Mouse (Mus musculus) gastrocnemius, postnatal 25 days (tissue): ENCODE data around the gene Gm12166. TPM values are rescaled to one million over a fixed set of nuclear protein-coding genes. Genes with fewer than 3 reads are reported as not detected.

Experiments used
- DNase-seq: peaks from one replicate; pipeline ENCODE4 v3.0.0; 2022
- total RNA-seq, 2 experiments: library from RNA; stranded (reverse); gene quantifications; 1 replicate in 1 of 2; 2 replicates in 1 of 2; pipeline ENCODE4 v1.2.3; 2021

Gene Gm12166
- total RNA-seq, 2 experiments from 2014 or later, result 0.51 to 1.2 TPM

DNA sequence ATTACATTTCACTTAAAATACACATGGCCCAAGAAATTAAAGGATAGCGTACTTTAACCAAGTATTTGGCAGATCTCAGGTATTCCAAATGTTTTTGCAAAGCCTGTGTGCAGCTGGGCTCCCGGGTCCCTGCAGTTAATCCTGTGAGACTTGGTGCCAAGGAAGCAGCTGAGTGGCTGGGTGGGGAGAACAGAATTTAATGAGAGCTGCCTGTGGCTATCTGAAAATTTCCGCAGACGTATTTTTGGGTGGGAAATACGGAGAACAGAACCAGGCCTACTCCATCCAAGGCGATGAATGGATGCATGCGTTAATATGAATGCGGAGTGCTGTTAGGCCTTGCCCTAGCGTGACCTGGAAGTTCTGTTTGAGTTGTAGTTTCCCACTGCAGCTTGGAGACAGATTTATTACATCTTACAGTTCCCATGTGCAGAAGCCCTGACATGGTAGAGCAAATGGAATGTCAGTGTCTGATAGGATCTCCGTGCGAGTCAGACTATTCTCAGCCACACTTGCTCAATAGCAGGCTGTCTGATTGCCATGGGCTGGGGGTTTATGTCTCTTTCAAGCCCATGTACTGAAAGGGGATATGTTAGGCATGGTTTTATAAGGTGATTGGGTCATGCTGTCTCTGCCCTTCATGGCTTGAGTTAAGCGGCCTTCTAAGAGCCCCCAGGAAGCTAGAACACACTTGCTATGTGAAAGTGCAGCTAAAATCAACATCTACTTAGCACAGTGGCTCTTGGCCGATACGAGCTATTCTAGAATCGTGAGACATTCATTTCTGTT lies 21.1 kb upstream of the Gm12166 start:
- no peak for DNase-seq

DNA sequence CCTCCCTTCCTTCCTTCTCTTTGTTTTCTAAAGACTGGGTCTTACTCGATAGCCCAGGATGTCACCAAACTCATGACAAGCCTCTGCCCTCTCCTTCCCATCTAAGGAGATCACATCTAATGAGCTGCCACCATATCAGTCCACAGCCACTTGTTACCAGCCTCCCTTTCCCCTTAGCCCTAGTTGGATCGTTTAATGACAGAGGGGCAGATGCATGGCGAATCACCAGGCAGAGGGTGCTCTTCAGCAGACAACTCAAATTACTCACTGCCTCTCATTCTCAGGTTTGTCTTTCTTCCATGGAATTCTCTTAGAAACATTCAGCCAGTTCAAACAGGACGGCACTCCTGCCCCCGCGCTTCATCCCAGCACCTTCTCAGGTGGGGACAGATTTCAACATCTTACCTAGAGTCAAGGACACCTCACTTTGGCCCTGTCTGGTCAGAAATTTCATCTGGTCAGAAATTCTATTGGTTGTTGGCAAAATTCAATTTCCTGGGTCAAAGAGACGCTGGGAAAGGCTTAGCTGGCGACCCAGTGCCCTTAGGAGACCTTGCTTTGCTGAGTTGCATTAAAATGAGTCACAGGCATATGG lies 20.4 kb upstream of the Gm12166 start:
- no peak for DNase-seq

DNA sequence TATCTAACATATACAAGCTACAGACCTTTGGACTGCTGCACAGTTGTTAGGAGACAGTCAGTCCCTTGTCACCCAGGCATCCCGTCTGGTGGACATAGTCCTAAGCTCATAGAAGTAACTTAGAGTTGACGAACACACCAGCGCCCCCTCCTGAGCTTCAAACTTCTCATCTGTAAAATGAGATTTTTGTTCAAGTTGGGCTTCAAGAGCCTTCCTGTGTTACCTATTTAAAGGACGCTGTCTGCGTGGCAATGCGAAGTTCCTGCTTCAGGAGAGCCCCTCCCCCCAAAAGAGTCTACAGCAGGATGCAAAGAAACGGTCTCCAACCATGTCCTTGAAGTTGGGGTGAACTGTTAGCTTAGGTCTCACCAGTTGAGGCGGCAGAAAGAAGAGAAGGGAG lies 18.7 kb upstream of the Gm12166 start:
- no peak for DNase-seq

DNA sequence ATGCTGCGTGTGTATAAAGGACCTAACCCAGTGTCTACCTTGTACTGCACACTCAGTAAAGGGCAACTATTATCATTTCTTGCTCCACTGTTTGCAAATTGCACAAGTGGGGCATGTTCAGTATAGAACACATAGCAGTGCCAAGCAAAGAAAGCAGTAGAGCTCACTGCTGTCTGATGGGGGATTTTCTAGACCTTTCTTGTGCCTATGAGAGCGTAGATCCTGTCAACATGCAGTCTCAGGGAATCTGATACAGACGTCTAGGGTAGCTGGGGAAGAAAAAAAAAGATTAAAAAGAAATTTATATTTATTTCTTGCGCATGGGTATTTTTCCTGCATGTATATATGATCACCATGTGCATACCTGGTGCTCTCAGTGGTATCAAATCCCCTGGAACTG lies 18.0 kb upstream of the Gm12166 start:
- DNase-seq, result no peak

DNA sequence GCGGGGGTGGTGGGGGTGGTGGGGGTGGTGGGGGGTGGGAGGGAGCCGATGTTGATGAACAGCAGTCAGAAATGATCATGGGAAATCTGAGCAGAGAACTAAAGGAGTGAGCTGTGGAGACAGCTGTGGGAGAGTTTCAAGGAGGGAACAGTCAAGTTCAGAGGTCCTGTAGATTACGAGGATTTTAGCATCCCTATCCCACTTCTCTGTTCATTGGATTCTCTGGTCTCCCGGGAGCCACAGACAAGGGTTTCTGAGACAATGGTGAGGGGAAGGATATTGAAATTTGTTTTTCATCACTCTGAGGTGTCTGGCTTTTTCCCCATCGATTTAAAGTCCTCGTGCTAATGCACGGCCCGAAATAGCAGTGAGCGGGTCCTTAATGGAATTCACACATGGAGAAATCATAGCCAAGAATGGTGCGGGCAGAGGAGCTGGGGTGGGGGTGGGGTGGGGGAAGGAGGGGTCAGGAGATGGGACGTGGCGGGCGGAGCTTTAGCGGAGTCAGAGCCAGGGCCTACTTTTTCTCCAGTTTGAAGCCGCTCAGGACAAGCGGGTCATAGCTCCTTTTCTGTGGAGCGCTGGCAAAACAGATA lies 17.4 kb upstream of the Gm12166 start:
- no peak for DNase-seq

DNA sequence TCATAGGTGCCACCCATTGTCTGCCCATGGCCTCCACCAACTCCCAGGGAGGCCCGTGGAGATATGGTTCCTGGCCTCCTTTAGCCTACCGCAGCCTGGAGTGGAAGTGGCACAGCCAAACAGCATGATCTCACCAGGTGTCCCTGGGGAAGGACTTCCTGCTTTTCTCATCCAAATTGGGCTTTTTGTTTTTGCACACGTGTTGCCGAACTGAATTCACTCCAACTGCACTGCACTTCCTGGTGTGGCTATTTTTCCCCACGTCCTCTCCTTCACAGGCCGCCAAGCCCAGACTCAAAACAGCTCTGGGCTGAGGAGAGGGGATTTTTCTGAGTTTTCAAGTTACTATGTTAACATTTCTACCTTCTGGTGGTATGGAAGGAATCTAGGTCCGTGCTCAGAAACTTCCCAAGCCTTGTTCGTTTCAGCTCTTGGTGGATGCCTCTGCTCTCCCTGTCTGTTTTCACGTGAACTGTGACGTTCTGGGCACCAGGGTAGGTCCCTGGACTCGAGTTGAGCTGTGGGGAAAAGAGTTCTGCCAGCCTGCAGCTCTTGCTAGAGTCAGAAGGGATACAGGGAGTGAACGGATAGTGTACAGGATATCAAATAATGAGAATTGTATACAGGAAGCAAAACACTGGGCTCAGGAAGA lies 16.8 kb upstream of the Gm12166 start:
- DNase-seq, result peak; percentile 63

DNA sequence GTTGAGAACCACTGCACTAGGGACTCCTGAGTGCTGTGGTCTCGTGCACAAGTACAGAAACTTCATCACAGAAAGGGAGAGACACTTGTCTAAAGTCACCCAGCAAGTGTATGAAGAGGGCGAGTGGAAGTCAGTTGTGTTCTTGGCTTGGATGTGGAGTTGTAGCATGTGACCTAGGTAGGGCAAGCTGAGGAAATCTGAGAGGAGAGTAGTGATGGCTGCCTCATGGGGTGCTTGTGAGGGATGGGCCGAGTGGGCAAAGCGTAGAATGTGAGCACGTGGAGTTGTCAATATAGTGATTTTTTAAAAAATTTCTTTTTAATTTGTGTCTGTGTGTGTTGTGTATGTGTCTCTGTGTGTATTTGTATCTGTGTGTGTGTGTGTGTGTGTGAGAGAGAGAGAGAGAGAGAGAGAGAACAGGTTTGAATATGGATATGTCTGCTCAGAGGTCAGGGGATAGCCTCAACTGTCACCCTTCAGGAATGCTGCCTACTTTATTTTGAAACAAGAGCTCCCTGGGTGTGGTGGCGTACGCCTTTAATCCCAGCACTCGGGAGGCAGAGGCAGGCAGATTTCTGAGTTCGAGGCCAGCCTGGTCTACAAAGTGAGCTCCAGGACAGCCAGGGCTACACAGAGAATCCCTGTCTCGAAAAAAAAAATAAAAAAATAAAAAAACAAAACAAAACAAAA lies 15.4 kb upstream of the Gm12166 start:
- no peak for DNase-seq

DNA sequence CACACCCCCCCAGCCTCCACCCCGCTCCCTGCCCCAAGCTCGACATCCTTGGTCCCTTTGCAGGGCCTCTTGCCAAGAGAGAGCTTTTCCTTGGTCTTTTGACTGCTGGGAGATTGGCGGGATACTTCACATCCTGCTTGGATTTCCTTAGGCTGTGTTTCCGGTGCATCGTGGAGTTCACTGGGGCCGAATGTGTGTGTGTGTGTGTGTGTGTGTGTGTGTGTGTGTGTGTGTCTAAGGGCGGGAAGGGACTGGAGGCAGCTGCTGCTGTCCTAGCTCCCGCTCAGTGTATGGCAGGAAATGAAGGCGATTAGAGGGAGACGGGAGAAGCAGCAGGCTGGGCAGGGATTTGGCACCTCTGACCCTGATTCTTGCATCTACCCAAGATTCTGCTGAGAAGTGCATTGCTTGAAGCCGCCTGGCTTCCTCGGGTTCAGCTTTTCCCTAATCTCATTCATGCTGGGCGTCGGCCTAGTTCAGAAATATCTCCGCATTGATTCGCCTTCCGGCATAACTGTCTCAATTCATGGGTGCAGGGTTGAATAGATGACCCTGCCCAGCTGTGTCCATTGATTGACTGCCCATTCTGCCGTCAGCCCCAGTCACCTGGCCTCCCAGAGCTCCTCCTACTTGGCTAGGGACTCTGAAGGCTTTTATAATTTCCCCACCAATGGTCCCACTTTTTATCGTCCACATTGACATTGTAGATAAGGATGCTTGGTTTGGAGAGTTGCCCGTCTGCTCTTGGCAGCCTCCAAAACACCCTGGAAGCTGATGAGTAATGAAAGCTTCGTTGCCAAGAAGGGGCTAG lies 13.3 kb upstream of the Gm12166 start:
- DNase-seq, result peak; percentile 61

DNA sequence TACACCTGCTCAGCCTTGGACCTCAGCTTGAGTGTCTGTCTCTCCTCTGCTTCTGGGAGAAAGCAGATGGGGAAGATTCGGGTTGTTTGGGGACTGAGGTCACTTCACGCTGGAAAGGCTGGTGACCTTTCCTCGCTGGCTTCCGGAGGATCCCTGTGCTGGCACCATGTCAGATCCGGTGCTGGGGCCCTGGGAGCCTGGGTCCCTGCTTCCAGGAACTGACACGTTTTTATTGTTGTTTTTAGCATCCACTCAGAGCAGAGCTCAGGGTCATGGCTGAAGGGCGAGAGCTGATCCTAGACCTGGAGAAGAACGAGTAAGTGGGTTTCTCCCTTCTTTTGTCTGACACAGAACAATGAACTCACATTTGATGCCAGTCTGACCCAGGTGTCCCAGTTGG lies 12.6 kb upstream of the Gm12166 start:
- no peak for DNase-seq

DNA sequence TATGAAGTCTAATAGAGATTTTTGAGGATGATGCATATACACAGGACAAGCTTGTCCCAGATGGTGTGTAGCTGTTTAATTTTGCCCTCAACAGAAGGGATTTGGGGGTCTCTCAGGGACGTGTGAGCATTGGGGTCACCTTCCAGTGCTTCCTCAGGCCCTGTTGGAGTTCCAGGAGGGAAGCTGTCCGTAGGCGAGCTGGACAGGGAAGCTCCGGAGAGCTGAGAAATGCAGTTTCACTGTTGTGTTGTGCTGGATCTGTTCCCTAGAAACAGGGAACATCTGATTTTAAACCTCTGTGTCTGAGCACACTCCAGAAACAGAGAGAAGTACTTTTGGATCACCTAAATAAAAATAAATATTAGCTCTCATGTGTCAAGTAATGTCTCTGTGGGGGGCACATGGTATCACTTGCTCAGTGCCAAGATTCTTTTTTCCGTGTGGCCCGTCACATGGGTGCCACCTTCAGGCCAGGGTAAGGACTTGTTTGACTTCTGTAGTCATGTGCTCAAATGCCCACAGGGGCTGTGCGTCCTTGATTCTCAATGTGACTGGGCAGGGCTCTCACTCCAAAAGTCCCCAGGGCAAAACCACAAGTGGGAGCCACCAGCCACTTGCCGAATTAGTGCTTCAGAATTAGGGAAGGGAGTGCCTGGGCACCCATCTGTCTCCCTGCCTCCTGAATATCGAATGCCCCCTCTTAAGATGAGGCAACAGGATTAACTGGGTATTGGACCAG lies 11.0 kb upstream of the Gm12166 start:
- DNase-seq, result no peak

DNA sequence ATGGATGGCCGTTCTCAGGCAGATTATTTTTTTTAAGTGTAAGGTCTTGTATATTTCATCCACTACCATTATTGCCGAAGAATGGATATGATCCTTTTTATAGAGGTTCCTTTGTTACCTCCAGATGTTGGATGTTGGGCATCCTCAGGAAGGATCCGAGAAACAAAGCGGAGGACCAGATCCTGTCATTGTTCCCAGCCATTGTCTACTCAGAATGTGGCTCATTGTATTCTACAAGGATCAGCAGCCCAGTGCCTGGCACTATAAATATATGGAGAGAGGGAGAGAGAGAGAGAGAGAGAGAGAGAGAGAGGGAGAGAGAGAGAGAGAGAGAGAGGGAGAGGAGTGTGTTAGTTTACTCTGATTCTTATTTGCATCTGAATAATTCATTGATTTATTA lies 10.4 kb upstream of the Gm12166 start:
- DNase-seq, result no peak

DNA sequence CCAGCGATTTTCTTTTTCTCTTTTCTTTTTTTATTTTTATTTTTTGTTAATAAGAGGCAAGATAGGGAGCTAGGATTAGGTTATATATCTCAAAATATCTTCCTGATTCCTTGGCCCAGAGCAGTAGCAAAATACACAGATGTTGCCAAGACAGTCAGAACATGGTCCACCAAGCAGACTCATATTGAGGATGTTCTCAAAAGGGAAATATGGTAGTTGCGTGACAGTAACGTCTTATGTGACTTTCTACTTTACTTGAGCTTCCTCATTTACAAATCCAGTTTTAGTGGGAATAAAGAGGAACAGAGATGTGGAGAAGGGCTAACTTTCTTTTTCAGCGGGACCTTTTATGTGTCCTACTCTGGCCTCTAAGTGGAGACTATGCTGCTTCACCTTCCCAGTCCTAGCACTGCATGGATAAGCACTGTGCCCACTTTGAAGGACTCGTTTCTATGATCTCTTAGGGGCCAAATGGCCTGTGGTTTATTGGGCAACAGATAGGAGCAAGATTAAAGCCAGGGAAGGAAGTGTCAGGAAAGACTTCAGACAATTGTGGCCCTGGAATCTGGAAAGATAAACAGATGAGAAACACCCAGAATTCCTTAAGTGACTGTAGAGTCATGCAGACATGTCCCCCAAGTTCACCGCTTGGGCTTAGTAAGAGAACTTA lies 9.8 kb upstream of the Gm12166 start:
- DNase-seq, result no peak

DNA sequence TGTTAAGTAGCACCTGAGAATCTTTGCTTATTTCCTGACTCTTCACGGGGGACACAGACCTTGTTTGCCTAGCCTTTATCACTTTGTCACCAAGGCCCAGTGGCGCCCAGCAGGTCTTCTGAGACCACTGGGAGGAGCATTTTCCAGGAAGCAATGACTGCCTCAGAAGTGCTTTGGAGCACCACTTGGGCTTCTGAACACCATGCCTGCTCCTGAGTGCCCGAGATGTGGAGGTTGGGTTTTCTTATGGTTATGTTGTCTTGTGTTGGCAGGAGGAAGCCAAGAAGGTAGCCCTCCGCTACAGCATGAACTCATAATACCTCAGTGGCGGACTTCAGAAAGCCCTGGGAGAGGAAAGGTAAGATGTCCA lies 8.5 kb upstream of the Gm12166 start:
- DNase-seq, result no peak

DNA sequence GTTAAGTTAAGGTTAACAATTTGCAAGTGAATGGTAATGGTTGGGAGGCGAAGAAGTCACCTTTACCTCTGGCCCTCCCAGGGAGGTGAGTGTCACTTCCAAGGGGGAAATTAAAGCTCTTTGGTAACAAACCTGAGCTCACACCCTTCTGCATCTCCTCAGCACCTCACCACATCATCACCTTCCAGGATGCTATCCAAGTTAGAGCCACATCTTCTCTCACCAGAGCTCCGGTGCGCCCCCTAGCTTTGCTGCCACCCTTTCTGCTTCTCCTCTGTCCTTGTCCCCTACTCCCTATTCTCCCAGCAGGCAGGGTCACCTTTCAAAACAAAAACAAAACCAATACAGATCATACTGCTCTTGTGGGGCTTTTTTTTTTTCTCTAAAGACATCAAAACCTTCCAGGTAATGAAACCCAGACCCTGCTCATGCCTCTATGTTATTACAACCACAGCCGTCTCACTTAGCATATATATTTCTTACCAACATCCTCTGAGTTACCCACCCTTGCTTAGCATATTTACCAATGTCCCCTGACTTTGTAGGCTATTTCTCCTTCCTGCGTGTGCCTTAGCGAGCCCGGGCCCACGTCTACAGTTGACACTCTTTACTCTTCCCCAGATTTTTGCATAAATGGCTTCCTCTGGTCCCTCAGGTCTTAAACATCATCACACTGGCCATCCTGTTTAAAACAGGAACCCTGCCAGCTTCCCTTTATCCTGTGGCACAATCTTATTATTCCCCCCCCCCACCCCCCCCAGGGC lies 7.9 kb upstream of the Gm12166 start:
- no peak for DNase-seq

DNA sequence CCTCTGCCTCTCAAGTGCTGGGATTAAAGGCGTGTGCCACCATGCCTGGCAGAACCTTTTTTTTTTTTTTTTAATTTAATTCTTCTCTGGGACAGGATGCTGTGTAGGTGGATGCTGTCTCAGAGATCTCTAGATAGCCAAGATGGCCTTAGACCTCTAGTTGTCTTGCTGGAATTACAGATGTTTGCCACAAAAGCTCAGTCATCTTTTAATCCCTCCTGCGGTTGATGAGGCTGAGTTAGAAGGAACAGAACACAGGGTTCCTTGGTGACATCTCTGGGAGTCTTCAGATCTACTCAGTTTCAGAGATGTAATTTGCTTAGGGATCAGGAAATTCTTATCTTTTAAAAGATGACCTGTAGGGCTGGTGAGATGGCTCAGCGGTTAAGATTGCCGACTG lies 6.8 kb upstream of the Gm12166 start:
- no peak for DNase-seq

DNA sequence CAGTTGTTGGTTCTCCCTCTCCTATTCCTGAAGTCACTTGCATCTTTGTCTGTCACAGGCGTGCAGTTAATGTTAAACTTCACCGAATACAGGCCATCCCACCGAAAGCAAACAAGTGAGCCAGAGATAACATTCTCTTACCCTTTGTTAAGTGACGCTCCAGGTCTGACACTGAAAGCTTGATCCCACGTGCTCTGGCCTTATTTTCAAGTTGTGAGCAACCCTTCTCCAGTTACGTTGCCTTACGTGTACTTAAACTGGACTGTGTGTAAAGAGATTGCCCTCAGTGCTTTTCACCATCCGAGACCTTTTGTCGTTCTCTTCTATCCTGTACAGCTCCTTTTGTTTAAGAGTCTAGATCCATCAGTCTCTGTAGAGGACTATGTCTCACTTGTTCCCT lies 5.9 kb upstream of the Gm12166 start:
- no peak for DNase-seq

DNA sequence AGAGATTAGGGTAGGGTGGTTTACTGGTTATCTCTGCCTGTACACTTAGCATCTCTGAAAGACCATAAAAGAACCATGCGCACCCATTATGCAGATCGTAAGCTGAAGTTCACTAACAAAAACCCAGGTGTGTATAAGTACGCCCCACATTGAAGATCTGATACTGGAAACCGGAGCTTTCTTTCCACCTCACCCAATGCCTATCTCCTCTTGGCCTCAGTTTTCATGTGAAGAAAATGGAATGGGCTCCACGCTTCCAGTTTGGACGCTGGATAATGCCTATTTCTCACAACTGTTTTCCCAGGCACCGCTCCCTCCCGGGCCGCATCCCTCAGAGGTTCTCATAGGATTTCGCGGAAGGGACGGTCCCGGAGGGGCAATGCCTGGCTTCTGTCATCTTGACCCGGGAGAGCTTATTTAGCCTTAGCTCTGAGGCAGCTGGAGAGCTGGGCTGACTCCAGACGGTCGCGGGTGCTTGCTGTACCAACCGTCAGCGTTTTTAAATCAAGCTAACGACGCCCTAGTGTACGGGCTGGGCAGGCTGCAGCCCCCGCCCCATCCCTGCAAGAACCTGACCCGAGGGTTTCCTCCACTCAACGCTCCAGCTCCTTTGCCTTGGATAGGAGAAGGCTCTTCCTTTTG lies 4.8 kb upstream of the Gm12166 start:
- no peak for DNase-seq

DNA sequence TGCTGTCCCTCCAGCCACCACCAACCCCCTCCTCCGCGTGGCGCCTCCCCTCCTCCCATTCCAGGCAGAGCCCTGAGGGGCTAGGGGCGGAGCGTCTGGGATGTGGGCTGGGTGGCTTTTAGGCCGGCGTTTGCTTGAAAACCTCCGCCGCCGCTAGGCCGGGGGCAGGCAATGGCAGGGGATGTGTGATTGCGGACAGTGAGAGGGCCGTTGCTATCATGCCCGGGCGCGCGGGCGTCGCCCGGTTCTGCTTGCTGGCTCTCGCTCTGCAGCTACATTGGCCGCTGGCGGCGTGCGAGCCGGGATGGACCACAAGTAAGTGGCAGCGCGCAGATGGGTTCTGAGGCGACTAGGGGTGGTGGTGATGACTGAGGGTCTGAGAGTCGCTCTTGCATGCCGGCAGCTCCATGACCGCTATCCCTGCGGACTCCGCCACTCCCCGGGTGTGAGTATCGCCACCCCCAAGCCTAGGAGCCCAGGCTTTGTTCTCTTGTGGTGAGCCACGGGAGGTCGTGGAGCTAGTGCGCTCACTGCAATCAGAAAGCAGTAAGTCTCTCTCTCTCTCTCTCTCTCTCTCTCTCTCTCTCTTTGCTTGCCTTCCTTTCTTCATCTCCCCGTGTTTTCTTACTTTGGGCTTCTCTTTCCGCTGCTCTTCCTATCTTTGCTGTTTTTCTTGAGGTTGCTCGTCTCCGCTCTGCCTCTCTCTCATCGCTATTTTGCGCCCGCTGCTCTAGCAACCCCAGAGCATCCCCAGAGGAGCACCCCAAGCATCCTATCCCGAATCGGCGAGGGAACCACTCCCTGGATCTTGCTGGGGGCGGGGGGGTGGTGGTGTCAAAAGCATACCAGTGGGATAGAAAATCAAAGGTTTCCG lies 4.0 kb upstream of the Gm12166 start, which contains the start of gene Adam19:
Gene Adam19, plus strand, starts transcription at position 97 of the 874 bp plus-strand sequence.
- DNase-seq, result peak; percentile 78
